Mouse (Mus musculus) kidney, embryonic 16.5 days (tissue): Measurements from ENCODE around the gene Rpl36. TPM values are rescaled to one million over a fixed set of nuclear protein-coding genes. Genes with fewer than 3 reads are reported as not detected.

Source experiments
- ATAC-seq: fragments of 200-750 bp; cut with Nextera tagmentation; 2 replicates; pipeline ENCODE4 v1.8.0; 2017; ENCODE audit warnings: moderate TSS enrichment; ENCODE audit not compliant: low FRiP score, low TSS enrichment
- H3K27ac ChIP-seq: fragments of 300-500 bp; sonication (generic); 2 replicates; pipeline ENCODE4 v1.5.1; 2014; ENCODE audit warnings: low read length
- H3K27me3 ChIP-seq: fragments of 300-500 bp; sonication (generic); 2 replicates; pipeline ENCODE4 v1.6.1; 2014; ENCODE audit warnings: low read length, control low read depth, mixed read lengths; ENCODE audit not compliant: insufficient read depth
- H3K36me3 ChIP-seq: fragments of 300-500 bp; sonication (generic); 2 replicates; pipeline ENCODE4 v1.6.1; 2014; ENCODE audit warnings: low read length, control low read depth, mixed read lengths; ENCODE audit not compliant: insufficient read depth
- H3K4me1 ChIP-seq: fragments of 300-500 bp; sonication (generic); 2 replicates; pipeline ENCODE4 v1.6.1; 2014; ENCODE audit warnings: low read length, control low read depth, mixed read lengths; ENCODE audit not compliant: insufficient read depth
- H3K4me2 ChIP-seq: fragments of 300-500 bp; sonication (generic); replicated peaks from 2 replicates; pipeline ENCODE4 v1.6.1; 2014; ENCODE audit warnings: low read depth, low read length
- H3K4me3 ChIP-seq: fragments of 300-500 bp; sonication (generic); 2 replicates; pipeline ENCODE4 v1.5.1; 2014; ENCODE audit warnings: mild to moderate bottlenecking, low read length
- H3K9ac ChIP-seq: fragments of 300-500 bp; sonication (generic); replicated peaks from 2 replicates; pipeline ENCODE4 v1.6.1; 2014; ENCODE audit warnings: low read length
- H3K9me3 ChIP-seq: fragments of 300-500 bp; sonication (generic); 2 replicates; pipeline ENCODE4 v1.6.1; 2016; ENCODE audit warnings: low read length, control low read depth
- WGBS: fragments of 180-500 bp; shearing (Covaris S2); extraction: QIAGEN DNeasy Blood & Tissue Kit; methylation state at CpG from one replicate; pipeline ENCODE4 v1.1.7; 2014; 5-methylcytosine and 5-hydroxymethylcytosine counted together
- polyA plus RNA-seq: library from polyadenylated mRNA; unstranded; fragments of >200 nt; fragmentation: Nextera tagmentation; extraction: Ambion mirVana; gene quantifications from 2 replicates; pipeline ENCODE4 v1.2.1, GENCODE M21; 2015

Gene Rpl36
- polyA plus RNA-seq, 1 experiment from 2014 or later, result 1,628 TPM

- Histone ChIP-seq H3K27ac (peak within 1 kb of the TSS; percentile 96), H3K36me3 (peaks cover 39% of the 10 kb centered on the region), H3K4me3 (peak within 1 kb of the TSS; percentile 91), H3K9me3 (no peaks in the 10 kb centered on the region), H3K9ac (peak within 1 kb of the TSS; percentile 94), H3K4me2 (peak within 1 kb of the TSS; percentile 90), H3K4me1 (peaks cover 42% of the 10 kb centered on the region), H3K27me3 (no peaks in the 10 kb centered on the region)
- WGBS, result under 1% methylated on average over 89 of the region's 101 CpGs
- peak; percentile 97 for ATAC-seq
These were observed 28.7 kb upstream of the Rpl36 start, which contains the start of the genes Safb2 and Safb for GRCm38 (mm10) chr17:56584257-56585130. TSS of gene Safb2 (minus strand) at chr17:56584585. TSS of gene Safb (plus strand) at chr17:56584825.

DNA sequence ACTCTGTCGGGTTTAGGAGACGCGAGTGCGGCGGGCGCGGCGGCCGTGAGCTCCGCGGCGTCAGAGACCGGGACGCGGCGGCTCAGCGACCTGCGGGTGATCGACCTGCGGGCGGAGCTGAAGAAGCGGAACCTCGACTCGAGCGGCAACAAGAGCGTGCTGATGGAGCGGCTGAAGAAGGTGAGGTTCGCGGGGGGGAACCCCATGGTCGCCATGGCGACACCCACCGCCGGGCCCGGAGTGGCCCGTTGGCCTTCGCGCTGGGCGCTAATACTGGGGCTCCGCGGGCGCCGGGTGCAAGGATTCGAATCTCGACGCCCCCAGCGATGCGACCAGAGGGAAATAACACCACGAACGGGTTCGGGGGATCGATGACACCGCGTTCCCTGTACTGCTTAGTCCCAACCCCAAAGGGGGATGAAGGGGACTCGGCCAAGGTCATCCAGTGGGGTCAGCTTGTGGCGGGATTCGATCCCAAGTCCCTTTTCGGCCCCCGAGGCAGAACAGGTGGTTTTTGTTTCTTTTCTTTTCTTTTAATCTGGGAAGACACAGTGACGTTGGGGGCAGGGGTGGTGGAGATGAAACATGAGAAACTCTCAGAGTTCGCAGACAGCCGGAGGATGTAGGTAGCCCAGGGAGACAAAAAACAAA, 27.9 kb upstream of the Rpl36 start:
- peaks cover 38% of the 10 kb centered on the region for H3K36me3 ChIP-seq
- WGBS, result under 1% methylated on average over 61 of the region's 61 CpGs
- peak overlapping the region; percentile 96 for H3K27ac ChIP-seq

DNA sequence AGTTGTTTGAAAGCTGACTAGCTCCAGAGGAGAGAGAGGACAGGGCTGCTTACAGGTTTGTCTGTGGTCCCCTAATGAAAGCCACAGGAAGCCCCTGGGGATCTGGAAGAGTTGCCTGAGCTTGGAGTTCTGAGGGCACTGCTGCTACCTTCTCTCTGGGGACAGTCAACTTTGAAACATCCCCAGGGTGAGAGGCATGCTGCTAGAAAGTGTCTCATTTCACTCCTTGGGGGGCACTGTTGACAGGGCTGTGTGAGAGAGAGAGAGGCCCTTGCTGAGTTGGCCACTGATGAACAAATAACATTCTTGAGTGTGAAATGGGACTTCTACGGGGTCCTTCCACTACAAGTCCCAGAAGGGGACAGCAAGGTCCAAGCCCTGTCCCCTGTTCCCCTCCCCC, 25.4 kb upstream of the Rpl36 start:
- WGBS, result 54% methylated on average over 1 of the region's 1 CpGs
- Histone ChIP-seq H3K4me1 (peaks cover 29% of the 10 kb centered on the region), H3K36me3 (peaks cover 39% of the 10 kb centered on the region), H3K27me3 (no peaks in the 10 kb centered on the region), H3K27ac (no peak overlapping the region), H3K4me2 (0 out of 2 replicates have a peak overlapping the region, but pooled peaks have one; percentile 1), H3K9me3 (no peaks in the 10 kb centered on the region), H3K4me3 (no peak overlapping the region), H3K9ac (0 out of 2 replicates have a peak overlapping the region, but pooled peaks have one; percentile 23)
- no peak for ATAC-seq

More for the DNA sequence above, 27.9 kb upstream of the Rpl36 start:
- Histone ChIP-seq H3K4me1 (peaks cover 42% of the 10 kb centered on the region), H3K9ac (peak overlapping the region; percentile 92), H3K4me3 (peak overlapping the region; percentile 91), H3K4me2 (peak overlapping the region; percentile 74), H3K27me3 (no peaks in the 10 kb centered on the region), H3K9me3 (no peaks in the 10 kb centered on the region)
- peak; percentile 0; the same call in 1 of the 2 replicates for ATAC-seq

DNA sequence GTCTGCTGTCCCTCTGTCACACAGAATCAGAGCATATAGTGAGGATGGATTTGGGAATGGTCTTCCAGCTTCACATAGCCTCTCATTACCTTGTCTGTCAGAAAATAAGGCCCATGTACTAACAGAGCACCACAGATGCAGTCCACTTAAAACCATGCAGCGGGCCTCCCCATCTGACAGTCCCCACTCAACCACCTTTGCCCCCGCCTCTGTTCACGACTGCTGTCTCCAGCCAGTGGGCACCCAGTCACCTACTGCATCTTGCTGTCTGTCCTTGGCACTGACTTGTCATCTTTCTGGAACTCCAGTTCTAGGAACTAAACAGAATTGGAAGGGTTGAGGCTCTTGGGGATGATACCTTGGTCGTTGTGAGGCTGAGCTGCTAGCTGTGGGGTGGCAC, 24.3 kb upstream of the Rpl36 start:
- Histone ChIP-seq H3K9ac (no peak overlapping the region), H3K27me3 (no peaks in the 10 kb centered on the region), H3K4me1 (peaks cover 21% of the 10 kb centered on the region), H3K36me3 (peaks cover 48% of the 10 kb centered on the region), H3K4me3 (no peak overlapping the region), H3K4me2 (no peak overlapping the region), H3K27ac (no peak overlapping the region), H3K9me3 (no peaks in the 10 kb centered on the region)
- no peak for ATAC-seq
- WGBS, result 93% methylated on average over 4 of the region's 4 CpGs

GRCm38 (mm10) chr17:56592553-56592952, 20.7 kb upstream of the Rpl36 start:
- Histone ChIP-seq H3K4me1 (peaks cover 3% of the 10 kb centered on the region), H3K27ac (no peak overlapping the region)
- ATAC-seq, result no peak

GRCm38 (mm10) chr17:56593527-56594271, 19.5 kb upstream of the Rpl36 start:
- H3K4me3 ChIP-seq, result no peak overlapping the region
- H3K27ac ChIP-seq, result no peak overlapping the region
- no peak for ATAC-seq
- WGBS, result 89% methylated on average over 8 of the region's 8 CpGs
- H3K27me3 ChIP-seq, result no peaks in the 10 kb centered on the region
- no peaks in the 10 kb centered on the region for H3K9me3 ChIP-seq
- H3K36me3 ChIP-seq, result peaks cover 76% of the 10 kb centered on the region
- no peak overlapping the region for H3K9ac ChIP-seq
- H3K4me1 ChIP-seq, result no peaks in the 10 kb centered on the region
- H3K4me2 ChIP-seq, result no peak overlapping the region

More at GRCm38 (mm10) chr17:56592553-56592952, 20.7 kb upstream of the Rpl36 start:
- Histone ChIP-seq H3K36me3 (peaks cover 79% of the 10 kb centered on the region), H3K27me3 (no peaks in the 10 kb centered on the region), H3K9me3 (no peaks in the 10 kb centered on the region), H3K4me2 (no peak overlapping the region), H3K4me3 (no peak overlapping the region), H3K9ac (no peak overlapping the region)

DNA sequence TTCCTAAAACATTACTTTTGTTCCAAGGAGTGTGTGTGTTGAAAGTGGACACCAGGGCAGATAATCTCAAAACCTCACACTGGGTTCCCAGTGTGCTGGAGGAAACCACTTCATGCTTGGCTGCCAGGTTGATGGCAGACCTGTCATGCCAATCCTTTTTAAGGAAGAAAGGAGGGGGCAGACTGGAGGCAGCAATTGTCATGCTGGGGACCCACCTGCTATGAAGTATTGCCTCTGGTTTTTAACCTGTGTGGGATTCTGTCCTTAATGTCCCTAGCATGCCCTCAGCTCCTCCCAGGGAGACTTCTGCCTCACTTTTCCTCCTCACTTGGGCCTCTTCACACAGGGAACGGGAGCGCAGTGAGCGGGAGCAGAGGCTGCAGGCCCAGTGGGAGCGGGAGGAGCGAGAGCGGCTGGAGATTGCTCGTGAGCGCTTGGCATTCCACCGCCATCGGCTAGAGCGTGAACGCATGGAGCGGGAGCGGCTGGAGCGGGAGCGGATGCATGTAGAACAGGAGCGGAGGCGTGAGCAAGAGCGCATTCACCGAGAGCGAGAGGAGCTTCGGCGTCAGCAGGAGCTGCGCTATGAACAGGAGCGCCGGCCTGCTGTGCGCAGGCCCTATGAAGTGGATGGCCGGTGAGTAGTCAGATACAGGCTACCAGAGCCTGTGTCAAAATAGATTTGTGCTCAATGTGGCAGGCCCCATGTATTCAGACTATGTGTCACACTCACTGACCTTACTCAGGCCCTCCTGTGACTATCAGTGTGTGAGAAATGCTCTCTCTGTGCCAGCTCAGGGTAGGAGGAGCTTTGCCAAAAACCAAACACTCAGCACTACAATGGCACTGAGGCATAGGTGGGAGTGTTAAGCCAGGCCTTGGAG, 9.8 kb upstream of the Rpl36 start:
- H3K27ac ChIP-seq, result no peak overlapping the region
- no peak for ATAC-seq
- no peaks in the 10 kb centered on the region for H3K9me3 ChIP-seq
- 96% methylated on average over 28 of the region's 28 CpGs for WGBS
- no peaks in the 10 kb centered on the region for H3K27me3 ChIP-seq
- peaks cover 83% of the 10 kb centered on the region for H3K36me3 ChIP-seq
- no peak overlapping the region for H3K9ac ChIP-seq
- no peak overlapping the region for H3K4me2 ChIP-seq
- H3K4me1 ChIP-seq, result peaks cover 5% of the 10 kb centered on the region
- no peak overlapping the region for H3K4me3 ChIP-seq

DNA sequence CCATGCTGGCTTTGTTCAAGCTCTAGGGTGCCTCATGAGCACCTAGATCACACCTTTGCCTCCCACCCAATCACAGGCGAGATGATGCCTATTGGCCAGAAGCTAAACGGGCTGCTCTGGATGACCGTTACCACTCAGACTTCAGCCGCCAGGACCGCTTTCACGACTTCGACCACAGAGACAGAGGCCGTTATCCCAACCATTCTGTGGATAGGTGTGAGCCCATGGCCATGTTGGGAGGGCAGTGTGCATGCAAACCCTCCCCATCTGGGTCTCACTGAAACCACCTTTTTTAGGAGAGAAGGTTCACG, 9.2 kb upstream of the Rpl36 start:
- 86% methylated on average over 9 of the region's 9 CpGs for WGBS
- Histone ChIP-seq H3K27me3 (no peaks in the 10 kb centered on the region), H3K4me1 (peaks cover 10% of the 10 kb centered on the region), H3K9me3 (no peaks in the 10 kb centered on the region), H3K4me3 (no peak overlapping the region), H3K36me3 (peaks cover 83% of the 10 kb centered on the region), H3K27ac (no peak overlapping the region), H3K9ac (no peak overlapping the region), H3K4me2 (no peak overlapping the region)
- no peak for ATAC-seq

DNA sequence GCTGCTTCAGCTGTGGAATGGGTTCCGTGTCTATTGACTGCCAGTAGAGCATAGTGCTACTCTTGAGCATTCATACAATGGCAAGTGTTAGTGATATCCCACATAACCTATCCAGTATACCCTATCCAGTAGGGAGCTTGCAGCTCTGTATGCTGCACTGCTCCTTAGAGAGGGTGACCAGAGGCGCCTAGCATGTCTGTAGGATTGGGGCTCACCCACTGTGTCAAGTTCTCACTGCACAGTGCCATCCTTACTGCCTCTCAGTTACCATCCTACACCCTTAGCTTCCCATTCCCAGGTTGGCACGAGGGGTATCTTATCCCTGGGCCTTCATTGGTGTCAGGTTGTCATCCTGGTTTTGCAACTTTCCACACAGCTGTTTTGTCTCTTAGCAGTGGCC, 8.8 kb upstream of the Rpl36 start:
- no peak overlapping the region for H3K4me3 ChIP-seq
- H3K9ac ChIP-seq, result no peak overlapping the region
- H3K27me3 ChIP-seq, result no peaks in the 10 kb centered on the region
- WGBS, result 91% methylated on average over 3 of the region's 3 CpGs
- no peak for ATAC-seq
- no peak overlapping the region for H3K4me2 ChIP-seq
- no peaks in the 10 kb centered on the region for H3K9me3 ChIP-seq
- H3K27ac ChIP-seq, result no peak overlapping the region
- H3K4me1 ChIP-seq, result peaks cover 10% of the 10 kb centered on the region
- H3K36me3 ChIP-seq, result peaks cover 80% of the 10 kb centered on the region
